ENCODE assay signal across 8 mouse cellular contexts in the genomic region with DNA sequence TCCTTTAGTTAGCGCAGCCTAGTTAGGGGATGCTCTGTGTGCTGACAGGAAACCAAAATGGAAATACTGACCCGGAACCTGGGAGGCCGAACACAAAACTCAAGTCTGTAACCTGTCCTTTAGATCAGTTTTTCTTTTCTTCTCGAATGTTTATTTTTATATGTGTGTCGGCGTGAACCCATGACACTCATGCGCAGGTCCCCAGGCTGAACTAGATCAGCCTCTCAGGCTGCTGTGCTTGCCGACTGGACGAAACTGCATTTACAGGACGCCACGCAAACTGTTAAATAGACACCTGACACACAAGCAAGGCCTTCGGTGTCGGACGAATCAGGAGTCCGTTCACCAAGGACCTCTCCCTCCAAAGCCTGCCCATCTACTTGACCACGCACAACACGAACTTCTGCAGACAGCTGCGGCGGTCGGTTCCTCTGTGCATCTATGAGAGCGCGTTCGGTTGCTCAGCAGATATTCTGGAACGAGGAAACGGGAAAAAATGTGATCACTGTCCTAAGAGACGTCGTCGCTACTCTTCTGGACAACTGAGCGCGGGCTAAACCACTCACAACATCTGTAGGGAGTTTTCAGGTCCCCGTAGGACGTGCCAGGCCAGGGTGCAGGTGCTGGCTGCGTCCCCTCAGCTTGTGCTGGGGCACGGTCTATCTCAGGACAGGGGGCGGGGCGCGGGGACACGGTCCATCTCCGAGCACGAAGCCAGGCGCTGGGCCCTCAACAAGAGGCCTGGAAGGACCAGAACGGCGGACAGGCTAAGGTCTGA. TPM values are rescaled to one million over a fixed set of nuclear protein-coding genes. Genes with fewer than 3 reads are reported as not detected.
DNase-seq lines count a peak whose midpoint lies in the region; ATAC-seq and TF ChIP-seq lines count a peak whose summit lies in the region.

No protein-coding gene starts in this region.

- peak; percentile 50 for ATAC-seq in erythroblast, adult 5-6 weeks (replicated peaks; ENCODE audit: low FRiP score, poor library complexity, severe bottlenecking)
- ATAC-seq in limb, embryonic 13.5 days (ENCODE audit: low FRiP score, low read depth) = peak; percentile 0; the same call in 1 of the 2 replicates
- peak; percentile 1; the same call in 1 of the 2 replicates for ATAC-seq in neutrophil, adult 5-6 weeks (ENCODE audit: extremely low read depth, insufficient number of reproducible peaks, low FRiP score, poor library complexity, severe bottlenecking)

- DNase-seq in adrenal gland, postnatal 36 days = peak; percentile 37 to 84
- DNase-seq in adrenal gland, postnatal 10 days = no peak
- peak; percentile 61 for DNase-seq in liver, adult 2 months (ENCODE audit: extremely low read depth, low read depth, low spot score)
- DNase-seq in liver = no peak
- no peak for DNase-seq in thymus, adult 18-20 months

- H3K4me1 ChIP-seq in liver, adult 2 months (ENCODE audit: control insufficient read depth, insufficient read depth, low read length) = peaks cover 16% of the 10 kb centered on the region
- H3K4me1 ChIP-seq in limb, embryonic 13.5 days = peaks cover 20% of the 10 kb centered on the region

- TF ChIP-seq POLR2A in liver, adult 2 months (IDR thresholded peaks at IDR 0.05; ENCODE audit: extremely low read depth, insufficient read depth, low read length) = no peak

- H3K4me3 ChIP-seq in liver, adult 2 months (ENCODE audit: insufficient read depth, low read depth, low read length) = peak overlapping the region; percentile 76
- peak overlapping the region; percentile 69 for H3K4me3 ChIP-seq in limb, embryonic 13.5 days

- H3K79me2 ChIP-seq in liver, adult 2 months (ENCODE audit: control insufficient read depth, insufficient read depth, low read length) = peaks cover 9% of the 10 kb centered on the region

- H3K9ac ChIP-seq in liver, adult 2 months (ENCODE audit: low read depth, low read length) = peak overlapping the region; percentile 83
- peak overlapping the region; percentile 65 for H3K9ac ChIP-seq in limb, embryonic 13.5 days

- WGBS in liver, adult 2 months = 6% methylated on average over 43 of the region's 43 CpGs
- 12% methylated on average over 43 of the region's 43 CpGs for WGBS in limb, embryonic 13.5 days

- no peak for TF ChIP-seq CTCF in liver, adult 2 months (IDR thresholded peaks at IDR 0.05; ENCODE audit: low read depth, low read length)

- H3K27ac ChIP-seq in liver, adult 2 months (replicated peaks; ENCODE audit: insufficient read depth, low read depth, low read length) = peak overlapping the region; percentile 86
- peak overlapping the region; percentile 6; the same call in 1 of the 2 replicates for H3K27ac ChIP-seq in limb, embryonic 13.5 days

- H3K9me3 ChIP-seq in limb, embryonic 13.5 days = no peaks in the 10 kb centered on the region

- peaks cover 18% of the 10 kb centered on the region for H3K36me3 ChIP-seq in liver, adult 2 months (ENCODE audit: control insufficient read depth, insufficient read depth, low read length)
- peaks cover 20% of the 10 kb centered on the region for H3K36me3 ChIP-seq in limb, embryonic 13.5 days

- no peaks in the 10 kb centered on the region for H3K27me3 ChIP-seq in liver, adult 2 months (ENCODE audit: control insufficient read depth, insufficient read depth, low read length)
- peaks cover 13% of the 10 kb centered on the region for H3K27me3 ChIP-seq in limb, embryonic 13.5 days

- H3K4me2 ChIP-seq in limb, embryonic 13.5 days (replicated peaks) = peak overlapping the region; percentile 70

RNA-seq across cellular contexts. Expression of a gene that starts 0.7 kb away (rescaled TPM):
- 100 to 1,000 TPM; 188 to 248 TPM for total RNA-seq in adrenal gland, postnatal 36 days (2021)
- total RNA-seq in adrenal gland, postnatal 10 days (2021) = 100 to 1,000 TPM; 171 to 182 TPM
- total RNA-seq in liver, adult 2 months (2014; rRNA removed) = 50.3 and 60.2 TPM in 2 replicates
- 395 and 460 TPM in 2 replicates for polyA plus RNA-seq in liver, adult 2 months (2012; rRNA removed)
- 183 and 206 TPM in 2 replicates for total RNA-seq in erythroblast, adult 5-6 weeks (2015; ENCODE audit: low replicate concordance)
- 81.3 and 93.7 TPM in 2 replicates for total RNA-seq in erythroblast, adult 5-6 weeks (2017; ENCODE audit: low replicate concordance)
- polyA plus RNA-seq in limb, embryonic 13.5 days (2015; fragmentation: Nextera tagmentation; extraction: Ambion mirVana) = 134 and 143 TPM in 2 replicates
- 376 and 417 TPM in 2 replicates for total RNA-seq in neutrophil, adult 5-6 weeks (2017)

RNA-seq across cellular contexts. Expression of a gene that starts 14.6 kb away (rescaled TPM):
- 10 to 100 TPM; 12.4 to 15.8 TPM for total RNA-seq in adrenal gland, postnatal 36 days (2021)
- total RNA-seq in adrenal gland, postnatal 10 days (2021) = 10 to 100 TPM; 22.0 to 29.0 TPM
- 1.9 and 2.0 TPM in 2 replicates for total RNA-seq in liver, adult 2 months (2014; rRNA removed)
- 3.1 and 5.5 TPM in 2 replicates for polyA plus RNA-seq in liver, adult 2 months (2012; rRNA removed)
- total RNA-seq in erythroblast, adult 5-6 weeks (2015; ENCODE audit: low replicate concordance) = 1.2 and 1.9 TPM in 2 replicates
- 0.28 TPM in 1 of 2 replicates, not detected in the other for total RNA-seq in erythroblast, adult 5-6 weeks (2017; ENCODE audit: low replicate concordance)
- polyA plus RNA-seq in limb, embryonic 13.5 days (2015; fragmentation: Nextera tagmentation; extraction: Ambion mirVana) = 10.0 and 11.1 TPM in 2 replicates
- total RNA-seq in neutrophil, adult 5-6 weeks (2017) = 16.7 and 27.8 TPM in 2 replicates

RNA-seq across cellular contexts. Expression of a gene that starts 22.3 kb away (rescaled TPM):
- 10 to 100 TPM; 37.5 to 49.6 TPM for total RNA-seq in adrenal gland, postnatal 36 days (2021)
- total RNA-seq in adrenal gland, postnatal 10 days (2021) = 10 to 100 TPM; 29.6 to 41.6 TPM
- 13.0 and 14.9 TPM in 2 replicates for total RNA-seq in liver, adult 2 months (2014; rRNA removed)
- polyA plus RNA-seq in liver, adult 2 months (2012; rRNA removed) = 57.0 and 80.1 TPM in 2 replicates
- 3.8 and 4.8 TPM in 2 replicates for total RNA-seq in erythroblast, adult 5-6 weeks (2015; ENCODE audit: low replicate concordance)
- 0.84 and 1.0 TPM in 2 replicates for total RNA-seq in erythroblast, adult 5-6 weeks (2017; ENCODE audit: low replicate concordance)
- 8.5 and 9.8 TPM in 2 replicates for polyA plus RNA-seq in limb, embryonic 13.5 days (2015; fragmentation: Nextera tagmentation; extraction: Ambion mirVana)
- 6.1 and 9.2 TPM in 2 replicates for total RNA-seq in neutrophil, adult 5-6 weeks (2017)

RNA-seq across cellular contexts. Expression of a gene that starts 54.9 kb away (rescaled TPM):
- 1 to 10 TPM; 1.8 to 3.2 TPM for total RNA-seq in adrenal gland, postnatal 36 days (2021)
- 1 to 10 TPM; 5.5 to 5.8 TPM for total RNA-seq in adrenal gland, postnatal 10 days (2021)
- total RNA-seq in liver, adult 2 months (2014; rRNA removed) = 1.0 and 4.0 TPM in 2 replicates
- 1.4 and 4.0 TPM in 2 replicates for polyA plus RNA-seq in liver, adult 2 months (2012; rRNA removed)
- total RNA-seq in erythroblast, adult 5-6 weeks (2015; ENCODE audit: low replicate concordance) = 30.4 and 56.8 TPM in 2 replicates
- total RNA-seq in erythroblast, adult 5-6 weeks (2017; ENCODE audit: low replicate concordance) = 32.1 and 37.9 TPM in 2 replicates
- 2.1 and 2.4 TPM in 2 replicates for polyA plus RNA-seq in limb, embryonic 13.5 days (2015; fragmentation: Nextera tagmentation; extraction: Ambion mirVana)
- total RNA-seq in neutrophil, adult 5-6 weeks (2017) = 473 and 506 TPM in 2 replicates

Comparison
In these comparisons a context has a peak if more than half of its experiments do, and no peak if none do; other contexts are left out.
1. DNase-seq: peak in adrenal gland, postnatal 36 days (2 of 2) and liver, adult 2 months (single experiment); none in adrenal gland, postnatal 10 days (single experiment), liver (single experiment) and thymus, adult 18-20 months (0 of 2).
2. ATAC-seq: peak in every context shown above with its lines; median percentile 50 in erythroblast, adult 5-6 weeks; 1 in neutrophil, adult 5-6 weeks; 0 in limb, embryonic 13.5 days.